In genomic region chr2:10757202-10757840, GRCm38 (mm10) we compare ENCODE assay signal across 12 mouse cellular contexts.
A peak's percentile ranks its signal among the peaks of the same experiment; 100 is the strongest.
DNase-seq lines count a peak whose midpoint lies in the region; ATAC-seq lines count a peak whose summit lies in the region.
"Had no signal": no experiment of that assay in that cellular context is flagged by ENCODE, and none has a peak within 500 bp of the region (broad histone marks: within the 10 kb centered on the region; RNA-seq: fewer than 3 reads in every experiment).

No protein-coding gene starts in this region.

- no peak overlapping the region for H3K4me2 ChIP-seq in kidney, embryonic 16.5 days (replicated peaks; ENCODE audit: low read depth, low read length)
- no peak overlapping the region for H3K4me2 ChIP-seq in embryonic facial prominence, embryonic 14.5 days (ENCODE audit: low read depth, low read length)
- no peak overlapping the region for H3K4me2 ChIP-seq in hindbrain, embryonic 16.5 days (ENCODE audit: low read length)
- no peak overlapping the region for H3K4me2 ChIP-seq in neural tube, embryonic 14.5 days (ENCODE audit: low read depth, low read length)
- H3K4me2 ChIP-seq: liver, embryonic 11.5 days had no signal

- H3K9ac ChIP-seq in kidney, embryonic 16.5 days (replicated peaks; ENCODE audit: low read length), result no peak overlapping the region
- H3K9ac ChIP-seq in embryonic facial prominence, embryonic 14.5 days (ENCODE audit: low read depth, low read length), result no peak overlapping the region
- no peak overlapping the region for H3K9ac ChIP-seq in hindbrain, embryonic 16.5 days (ENCODE audit: low read depth, low read length)
- no peak overlapping the region for H3K9ac ChIP-seq in neural tube, embryonic 14.5 days (replicated peaks; ENCODE audit: low read depth, low read length)

- no peaks in the 10 kb centered on the region for H3K36me3 ChIP-seq in kidney, embryonic 16.5 days (ENCODE audit: insufficient read depth, low read length)
- no peaks in the 10 kb centered on the region for H3K36me3 ChIP-seq in embryonic facial prominence, embryonic 14.5 days (ENCODE audit: control insufficient read depth, insufficient read depth, low read length)
- no peaks in the 10 kb centered on the region for H3K36me3 ChIP-seq in hindbrain, embryonic 16.5 days (ENCODE audit: control insufficient read depth, insufficient read depth, low read length)
- H3K36me3 ChIP-seq in neural tube, embryonic 14.5 days (ENCODE audit: control insufficient read depth, insufficient read depth, low read length), result no peaks in the 10 kb centered on the region

- no peaks in the 10 kb centered on the region for H3K9me3 ChIP-seq in kidney, embryonic 16.5 days (ENCODE audit: low read length)
- H3K9me3 ChIP-seq in embryonic facial prominence, embryonic 14.5 days (ENCODE audit: control insufficient read depth, low read length), result no peaks in the 10 kb centered on the region
- H3K9me3 ChIP-seq in hindbrain, embryonic 16.5 days (ENCODE audit: control insufficient read depth, low read length), result no peaks in the 10 kb centered on the region
- no peaks in the 10 kb centered on the region for H3K9me3 ChIP-seq in neural tube, embryonic 14.5 days (ENCODE audit: control insufficient read depth, low read length)

- no peak for DNase-seq in kidney, postnatal 4 days
- DNase-seq in embryonic facial prominence, embryonic 14.5 days (ENCODE audit: low spot score), result peak; percentile 36
- no peak for DNase-seq in cerebellum, adult 8-10 months
- DNase-seq: adrenal gland, postnatal 10 days; cerebellum, postnatal 10 days; right cerebral cortex, postnatal 25 days had no signal

- H3K4me1 ChIP-seq in kidney, embryonic 16.5 days (ENCODE audit: insufficient read depth, low read length), result no peaks in the 10 kb centered on the region
- H3K4me1 ChIP-seq in embryonic facial prominence, embryonic 14.5 days (ENCODE audit: control insufficient read depth, insufficient read depth, low read length), result no peaks in the 10 kb centered on the region
- peaks cover 4% of the 10 kb centered on the region; the same call in 1 of the 2 replicates for H3K4me1 ChIP-seq in hindbrain, embryonic 16.5 days (ENCODE audit: control insufficient read depth, insufficient read depth, low read depth, low read length)
- H3K4me1 ChIP-seq in neural tube, embryonic 14.5 days (ENCODE audit: control insufficient read depth, insufficient read depth, low read length), result 0 out of 2 replicates have a peak, but pooled peaks cover 2% of the 10 kb centered on the region

- peak; percentile 46; the same call in 1 of the 2 replicates for ATAC-seq in kidney, embryonic 16.5 days (ENCODE audit: low FRiP score, low TSS enrichment)
- ATAC-seq in embryonic facial prominence, embryonic 14.5 days (ENCODE audit: low read depth), result 0 out of 2 replicates have a peak, but pooled peaks have one; percentile 37
- ATAC-seq in hindbrain, embryonic 16.5 days, result peak; percentile 72
- ATAC-seq in neural tube, embryonic 14.5 days (ENCODE audit: low read depth), result peak; percentile 73
- ATAC-seq in megakaryocyte-erythroid progenitor cell, adult 5-6 weeks (replicated peaks; ENCODE audit: low FRiP score, low TSS enrichment, poor library complexity, severe bottlenecking), result no peak
- ATAC-seq: lung, postnatal 0 days had no signal

- 32% methylated on average over 8 of the region's 8 CpGs for WGBS in kidney, embryonic 16.5 days
- 22% methylated on average over 8 of the region's 8 CpGs for WGBS in embryonic facial prominence, embryonic 14.5 days
- WGBS in hindbrain, embryonic 16.5 days, result 32% methylated on average over 8 of the region's 8 CpGs
- WGBS in neural tube, embryonic 14.5 days, result 31% methylated on average over 8 of the region's 8 CpGs

- no peak overlapping the region for H3K4me3 ChIP-seq in kidney, embryonic 16.5 days (ENCODE audit: low read length)
- no peak overlapping the region for H3K4me3 ChIP-seq in embryonic facial prominence, embryonic 14.5 days (ENCODE audit: low read depth, low read length)
- H3K4me3 ChIP-seq in hindbrain, embryonic 16.5 days (ENCODE audit: low read length), result no peak overlapping the region
- H3K4me3 ChIP-seq in neural tube, embryonic 14.5 days (ENCODE audit: low read depth, low read length), result no peak overlapping the region

- no peaks in the 10 kb centered on the region for H3K27me3 ChIP-seq in kidney, embryonic 16.5 days (ENCODE audit: insufficient read depth, low read length)
- no peaks in the 10 kb centered on the region for H3K27me3 ChIP-seq in embryonic facial prominence, embryonic 14.5 days (replicated peaks; ENCODE audit: control insufficient read depth, insufficient read depth, low read length)
- H3K27me3 ChIP-seq in hindbrain, embryonic 16.5 days (replicated peaks; ENCODE audit: control insufficient read depth, insufficient read depth, low read length), result no peaks in the 10 kb centered on the region
- no peaks in the 10 kb centered on the region for H3K27me3 ChIP-seq in neural tube, embryonic 14.5 days (ENCODE audit: control insufficient read depth, insufficient read depth, low read length)

- no peak overlapping the region for H3K27ac ChIP-seq in kidney, embryonic 16.5 days (ENCODE audit: low read length)
- H3K27ac ChIP-seq in embryonic facial prominence, embryonic 14.5 days (replicated peaks; ENCODE audit: low read depth, low read length), result no peak overlapping the region
- H3K27ac ChIP-seq in hindbrain, embryonic 16.5 days (ENCODE audit: low read depth, low read length), result no peak overlapping the region
- no peak overlapping the region for H3K27ac ChIP-seq in neural tube, embryonic 14.5 days (ENCODE audit: low read depth, low read length)
